Mouse (Mus musculus) spleen, postnatal 36 days (tissue): ENCODE measurements around the gene Dnlz.

Experiments
- DNase-seq, 2 experiments: peaks; one replicate each; pipeline ENCODE4 v3.0.0; 2022; ENCODE audit warnings: low spot score in 2 of 2, mixed read lengths in 1 of 2

Dnlz gene

DNA sequence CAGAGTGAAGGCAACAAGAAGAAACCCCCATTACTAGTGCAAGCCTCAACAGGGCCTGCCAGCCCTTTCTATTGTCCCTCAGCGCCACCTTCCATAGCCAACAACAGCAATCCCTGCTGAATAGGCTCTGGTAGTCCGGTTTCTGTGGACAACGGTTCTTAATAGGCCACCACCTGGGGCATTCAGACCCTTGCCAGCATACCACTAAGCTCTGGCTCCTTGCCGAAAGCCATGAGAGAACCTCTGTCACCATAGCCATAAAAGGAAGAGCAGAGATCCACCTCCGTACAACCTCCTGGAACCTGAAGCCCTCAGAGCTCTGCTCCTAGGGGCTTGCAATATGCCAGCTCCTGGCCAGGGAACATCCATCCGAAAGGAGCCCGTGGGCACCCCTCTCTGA is 52.6 kb downstream of the Dnlz start:
- DNase-seq: no peak

DNA sequence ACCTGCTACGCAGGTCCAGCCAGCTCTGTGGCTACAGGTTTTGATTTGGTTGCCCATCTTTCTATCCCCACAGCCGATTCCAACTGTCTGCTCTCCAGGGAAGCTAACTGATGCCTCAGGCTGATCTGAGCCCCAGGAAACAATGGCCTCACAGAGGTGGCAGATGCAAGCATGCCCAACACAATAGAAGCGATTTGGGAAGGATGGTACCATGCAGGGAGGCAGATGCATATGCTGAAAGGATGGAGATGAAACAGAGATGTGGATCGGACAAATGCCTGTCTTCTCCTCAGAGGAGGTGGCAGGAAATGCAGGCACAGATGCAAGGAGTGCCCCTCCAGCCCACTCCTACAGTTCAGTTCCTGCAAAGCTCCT is 53.1 kb downstream of the Dnlz start:
- DNase-seq: no peak

DNA sequence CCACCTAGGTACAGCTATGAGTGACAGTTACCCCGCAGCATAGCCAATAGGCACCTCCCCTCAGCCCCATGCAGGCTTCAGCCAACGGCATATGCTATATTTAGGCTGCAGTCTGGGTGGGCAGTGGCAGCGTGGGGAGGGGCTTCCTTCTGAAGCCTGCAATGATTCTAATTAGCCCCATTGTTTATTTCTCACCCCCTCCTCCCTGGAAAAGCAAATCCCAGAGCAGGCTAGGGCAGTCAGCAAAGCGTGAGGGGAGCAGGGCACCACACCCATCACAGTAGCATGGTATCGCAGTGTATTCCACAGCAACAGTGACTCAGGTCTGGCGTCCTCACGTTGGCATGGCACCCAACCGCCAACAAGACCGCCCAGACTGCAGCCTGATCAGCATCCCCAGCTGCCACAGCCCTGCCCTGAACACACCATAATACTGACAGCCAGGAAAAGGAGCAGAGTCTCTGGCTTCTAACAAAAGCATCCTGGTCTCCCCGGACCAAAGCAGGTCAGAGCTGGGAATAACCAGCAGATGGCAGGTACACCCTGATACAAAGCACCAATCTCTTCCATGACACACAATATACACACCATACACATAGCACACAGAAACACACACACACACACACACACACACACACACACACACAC is 53.6 kb downstream of the Dnlz start:
- no peak for DNase-seq
